Mouse (Mus musculus) testis, adult 2 months (tissue): ENCODE measurements around the gene Des. TPM values are rescaled to one million over a fixed set of nuclear protein-coding genes. Genes with fewer than 3 reads are reported as not detected.

Source experiments
- H3K27ac ChIP-seq: fragments of 200-500 bp; 2 replicates; pipeline ENCODE4 v1.5.1; 2012; ENCODE audit warnings: low read depth, low read length; ENCODE audit not compliant: control insufficient read depth, insufficient read depth
- H3K27me3 ChIP-seq: fragments of 200-500 bp; 2 replicates; pipeline ENCODE4 v1.6.1; 2012; ENCODE audit warnings: mild to moderate bottlenecking, low read length, moderate library complexity; ENCODE audit not compliant: control insufficient read depth, insufficient read depth
- H3K36me3 ChIP-seq: fragments of 200-500 bp; 2 replicates; pipeline ENCODE4 v1.6.1; 2012; ENCODE audit warnings: mild to moderate bottlenecking, low read length; ENCODE audit not compliant: control insufficient read depth, insufficient read depth
- H3K4me1 ChIP-seq: fragments of 200-500 bp; 2 replicates; pipeline ENCODE4 v1.6.1; 2012; ENCODE audit warnings: low read length; ENCODE audit not compliant: control insufficient read depth, insufficient read depth
- H3K4me3 ChIP-seq: fragments of 200-500 bp; 2 replicates; pipeline ENCODE4 v1.5.1; 2012; ENCODE audit warnings: low read depth, mild to moderate bottlenecking, low read length, moderate library complexity, mixed read lengths; ENCODE audit not compliant: control insufficient read depth
- CTCF ChIP-seq: fragments of 200-500 bp; IDR thresholded peaks from 2 replicates; pipeline ENCODE4 v1.5.1; 2012; ENCODE audit warnings: low read depth, mild to moderate bottlenecking, inconsistent platforms, low read length, moderate library complexity; ENCODE audit not compliant: control insufficient read depth, insufficient read depth, insufficient replicate concordance
- POLR2A ChIP-seq: fragments of 200-500 bp; IDR thresholded peaks from 2 replicates; pipeline ENCODE4 v1.6.1; 2012; ENCODE audit warnings: low read depth, mild to moderate bottlenecking, inconsistent platforms, low read length, moderate library complexity; ENCODE audit not compliant: control insufficient read depth
- polyA plus RNA-seq: library from polyadenylated mRNA; depleted of rRNA; stranded (reverse); fragments of >200 nt; gene quantifications from 2 replicates; pipeline ENCODE4 v1.2.3, GENCODE M21; 2012

The Des gene
- polyA plus RNA-seq, 1 experiment, result 3.6 TPM

GRCm38 (mm10) chr1:75386149-75386548 lies 26.0 kb downstream of the Des start:
- Histone ChIP-seq H3K36me3 (no peaks in the 10 kb centered on the region), H3K4me1 (peaks cover 25% of the 10 kb centered on the region), H3K27ac (no peak overlapping the region), H3K27me3 (peaks cover 2% of the 10 kb centered on the region), H3K4me3 (no peak overlapping the region)
- no peak for TF ChIP-seq POLR2A
- no peak for TF ChIP-seq CTCF

- H3K27ac ChIP-seq, result no peak overlapping the region
- no peak for TF ChIP-seq POLR2A
- TF ChIP-seq CTCF, result no peak
- no peak overlapping the region for H3K4me3 ChIP-seq
- H3K36me3 ChIP-seq, result no peaks in the 10 kb centered on the region
- peaks cover 2% of the 10 kb centered on the region; the same call in 1 of the 2 replicates for H3K27me3 ChIP-seq
- peaks cover 18% of the 10 kb centered on the region for H3K4me1 ChIP-seq
Observed at GRCm38 (mm10) chr1:75387469-75387928, 27.4 kb downstream of the Des start.

- Histone ChIP-seq H3K4me3 (no peak overlapping the region; the same call in 1 of the 2 replicates), H3K4me1 (peaks cover 17% of the 10 kb centered on the region), H3K27ac (no peak overlapping the region), H3K27me3 (no peaks in the 10 kb centered on the region), H3K36me3 (no peaks in the 10 kb centered on the region)
- no peak for TF ChIP-seq POLR2A
- no peak for TF ChIP-seq CTCF
Observed at GRCm38 (mm10) chr1:75387929-75388897, 28.1 kb downstream of the Des start.

GRCm38 (mm10) chr1:75388898-75389515 lies 28.9 kb downstream of the Des start:
- Histone ChIP-seq H3K4me3 (no peak overlapping the region), H3K4me1 (peaks cover 17% of the 10 kb centered on the region), H3K27ac (no peak overlapping the region), H3K27me3 (no peaks in the 10 kb centered on the region), H3K36me3 (no peaks in the 10 kb centered on the region)
- TF ChIP-seq POLR2A, result no peak
- TF ChIP-seq CTCF, result no peak

GRCm38 (mm10) chr1:75393139-75393538 lies 33.0 kb downstream of the Des start:
- no peak overlapping the region for H3K27ac ChIP-seq
- H3K27me3 ChIP-seq, result no peaks in the 10 kb centered on the region

GRCm38 (mm10) chr1:75393846-75394245 lies 33.7 kb downstream of the Des start:
- TF ChIP-seq CTCF (no peak), POLR2A (no peak)
- H3K27ac ChIP-seq, result no peak overlapping the region
- peaks cover under 1% of the 10 kb centered on the region for H3K4me1 ChIP-seq
- no peaks in the 10 kb centered on the region for H3K36me3 ChIP-seq
- H3K27me3 ChIP-seq, result no peaks in the 10 kb centered on the region
- no peak overlapping the region for H3K4me3 ChIP-seq

More at GRCm38 (mm10) chr1:75393139-75393538, 33.0 kb downstream of the Des start:
- no peak for TF ChIP-seq CTCF
- no peak for TF ChIP-seq POLR2A
- H3K4me3 ChIP-seq, result no peak overlapping the region
- H3K36me3 ChIP-seq, result no peaks in the 10 kb centered on the region
- peaks cover 7% of the 10 kb centered on the region for H3K4me1 ChIP-seq
